Mouse (Mus musculus) megakaryocyte, embryonic 14.5 days (primary cell): ENCODE data around the gene Ctnna3.

Experiments
- FLI1 ChIP-seq: IDR thresholded peaks from 2 replicates; pipeline ENCODE4 v1.6.1; 2012; ENCODE audit warnings: low read length, inconsistent platforms, mixed read lengths
- GATA1 ChIP-seq: IDR thresholded peaks from 3 replicates; pipeline ENCODE4 v1.6.1; 2012; ENCODE audit warnings: mixed read lengths, low read length, inconsistent platforms, borderline replicate concordance

- TF ChIP-seq GATA1 = no peak
- no peak for TF ChIP-seq FLI1
These were observed 220.4 kb downstream of the Ctnna3 start for GRCm38 (mm10) chr10:63650307-63650706.
